Mouse (Mus musculus) retina, embryonic 14.5 days (tissue): Measurements from ENCODE around the gene Prb1.
"Not testable (repeated sequence)": the region's sequence is repeated elsewhere in the genome, so short reads cannot be mapped to it uniquely, and the experiment has no call there.

Experiments
- DNase-seq: peaks from one replicate; pipeline ENCODE4 v3.0.0-alpha.2; 2015; ENCODE audit warnings: low spot score

The Prb1 gene

GRCm38 (mm10) chr6:132210421-132210820 lies at the start of gene Prb1:
Gene Prb1, minus strand, starts transcription at chr6:132210521.
- DNase-seq = not testable (repeated sequence)
